Mouse (Mus musculus) forebrain, postnatal 0 days (tissue): ENCODE results near the gene Cdhr4. TPM values are rescaled to one million over a fixed set of nuclear protein-coding genes. Genes with fewer than 3 reads are reported as not detected.
"Not testable (repeated sequence)": the region's sequence is repeated elsewhere in the genome, so short reads cannot be mapped to it uniquely, and the experiment has no call there.

ENCODE experiments used
- ATAC-seq: fragments of 200-750 bp; cut with Nextera tagmentation; 2 replicates; pipeline ENCODE4 v1.8.0; 2017; ENCODE audit warnings: mild to moderate bottlenecking, moderate library complexity
- DNase-seq: peaks from one replicate; pipeline ENCODE4 v3.0.0-alpha.2; 2015
- H3K27ac ChIP-seq: fragments of 300-500 bp; sonication (generic); 2 replicates; pipeline ENCODE4 v1.5.1; 2014; ENCODE audit warnings: low read depth, mild to moderate bottlenecking, antibody characterized with exemption, low read length, moderate library complexity, mixed read lengths
- H3K27me3 ChIP-seq: fragments of 300-500 bp; sonication (generic); 2 replicates; pipeline ENCODE4 v1.6.1; 2014; ENCODE audit warnings: mild to moderate bottlenecking, low read length, mixed read lengths; ENCODE audit not compliant: insufficient read depth
- H3K36me3 ChIP-seq: fragments of 300-500 bp; sonication (generic); 2 replicates; pipeline ENCODE4 v1.6.1; 2014; ENCODE audit warnings: mild to moderate bottlenecking, moderate library complexity; ENCODE audit not compliant: insufficient read depth
- H3K4me1 ChIP-seq: fragments of 300-500 bp; sonication (generic); 2 replicates; pipeline ENCODE4 v1.6.1; 2014; ENCODE audit warnings: antibody characterized with exemption; ENCODE audit not compliant: insufficient read depth
- H3K4me2 ChIP-seq: fragments of 300-500 bp; sonication (generic); 2 replicates; pipeline ENCODE4 v1.6.1; 2014; ENCODE audit warnings: low read depth, mild to moderate bottlenecking, moderate library complexity
- H3K4me3 ChIP-seq: fragments of 300-500 bp; sonication (generic); 2 replicates; pipeline ENCODE4 v1.5.1; 2014; ENCODE audit warnings: low read depth, low read length, mixed read lengths
- H3K9ac ChIP-seq: fragments of 300-500 bp; sonication (generic); 2 replicates; pipeline ENCODE4 v1.6.1; 2014; ENCODE audit warnings: mild to moderate bottlenecking
- H3K9me3 ChIP-seq: fragments of 300-500 bp; sonication (generic); 2 replicates; pipeline ENCODE4 v1.6.1; 2016; ENCODE audit warnings: low read length
- CTCF ChIP-seq: sonication (generic); IDR thresholded peaks from 2 replicates; pipeline ENCODE4 v1.5.1; 2016; ENCODE audit warnings: antibody characterized with exemption, control low read depth, low read depth
- WGBS: fragments of 180-500 bp; shearing (Covaris S2); extraction: QIAGEN DNeasy Blood & Tissue Kit; methylation state at CpG from one replicate; pipeline ENCODE4 v1.1.7; 2014; 5-methylcytosine and 5-hydroxymethylcytosine counted together
- polyA plus RNA-seq: library from polyadenylated mRNA; unstranded; fragments of >200 nt; fragmentation: Nextera tagmentation; extraction: Ambion mirVana; gene quantifications from 2 replicates; pipeline ENCODE4 v1.2.1, GENCODE M21; 2015
- total RNA-seq: library from RNA; depleted of rRNA; stranded (reverse); fragments of >200 nt; gene quantifications from 2 replicates; pipeline ENCODE4 v1.2.3, GENCODE M21; 2014

The Cdhr4 gene
- total and polyA plus RNA-seq, 2 experiments from 2014 or later = 0.38 to 4.4 TPM

DNA sequence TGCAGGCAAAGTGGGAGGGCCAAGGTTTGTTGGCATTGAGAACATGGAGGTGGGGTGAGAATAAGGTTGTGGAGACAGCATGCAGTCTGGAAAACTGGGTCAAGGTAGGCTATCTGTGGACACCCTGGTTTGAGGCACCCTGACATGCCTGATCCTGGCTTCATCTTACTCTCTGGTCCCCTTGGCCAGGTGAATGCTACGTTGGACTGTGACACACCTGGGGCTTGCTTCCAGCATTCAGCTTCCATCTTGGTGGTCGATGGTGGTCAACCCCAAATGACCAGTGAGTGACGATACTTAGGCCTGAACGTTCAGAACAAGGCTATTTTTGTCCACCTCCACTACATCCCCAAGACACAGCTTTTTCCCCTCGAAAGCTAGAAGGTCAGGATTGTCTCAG is 3.8 kb downstream of the Cdhr4 start, which contains the start of gene Gm20662:
TSS of gene Gm20662 (plus strand) at position 301 of the 400 bp plus-strand sequence.
- Histone ChIP-seq H3K4me2 (no peak within 1 kb of the TSS), H3K27ac (no peak within 1 kb of the TSS), H3K9me3 (no peaks in the 10 kb centered on the region), H3K9ac (no peak within 1 kb of the TSS), H3K36me3 (no peaks in the 10 kb centered on the region), H3K4me3 (no peak within 1 kb of the TSS), H3K4me1 (no peaks in the 10 kb centered on the region), H3K27me3 (no peaks in the 10 kb centered on the region)
- no peak for DNase-seq
- ATAC-seq = no peak
- WGBS = 92% methylated on average over 5 of the region's 5 CpGs
- TF ChIP-seq CTCF = no peak

GRCm38 (mm10) chr9:108001922-108002770 is 9.8 kb downstream of the Cdhr4 start, which contains the start of gene Ip6k1:
Gene Ip6k1 (plus strand): TSS chr9:108002501.
- no peak for TF ChIP-seq CTCF
- Histone ChIP-seq H3K4me3 (peak within 1 kb of the TSS; percentile 100), H3K9me3 (no peaks in the 10 kb centered on the region), H3K36me3 (no peaks in the 10 kb centered on the region), H3K9ac (peak within 1 kb of the TSS; percentile 100), H3K27me3 (no peaks in the 10 kb centered on the region), H3K27ac (peak within 1 kb of the TSS; percentile 99), H3K4me1 (peaks cover 18% of the 10 kb centered on the region), H3K4me2 (peak within 1 kb of the TSS; percentile 85)
- peak; percentile 100 for DNase-seq
- under 1% methylated on average over 51 of the region's 51 CpGs for WGBS
- ATAC-seq = peak; percentile 100

DNA sequence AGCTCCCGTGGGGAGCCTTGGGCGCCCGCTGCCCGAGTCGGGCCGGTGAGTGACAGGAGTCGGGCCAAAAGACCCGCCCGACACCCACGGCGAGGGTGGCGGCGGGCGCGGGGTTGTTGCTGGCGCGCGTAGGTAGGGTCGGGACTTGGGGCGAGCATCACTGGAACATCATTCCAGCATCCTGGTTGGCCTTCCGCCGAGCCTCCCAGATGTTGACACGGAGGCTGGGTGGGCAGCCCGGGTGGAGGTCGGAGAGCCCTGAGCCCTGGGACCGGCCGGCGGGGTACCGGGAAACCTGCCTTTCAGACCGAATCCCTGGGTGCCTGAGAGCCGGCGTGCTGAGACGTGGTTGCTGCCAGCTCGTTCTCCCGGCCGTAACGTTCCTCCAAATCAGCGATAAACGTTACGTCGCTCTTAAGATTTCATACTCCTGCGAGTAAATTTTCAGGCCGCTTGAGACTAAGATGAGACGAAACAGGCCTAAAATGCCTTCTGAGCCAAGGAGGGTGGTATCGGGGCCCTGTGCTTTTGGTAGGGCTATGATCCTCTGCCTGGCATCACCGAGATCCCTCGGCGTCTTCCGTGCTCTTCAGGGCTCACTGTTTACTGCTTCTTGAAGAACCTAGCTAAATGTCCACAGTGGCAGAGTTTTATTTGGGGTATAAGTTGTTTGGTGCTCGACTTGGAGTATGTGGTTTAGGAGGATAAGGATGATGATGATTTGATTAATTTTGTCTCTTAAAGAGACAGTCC is 10.7 kb downstream of the Cdhr4 start:
- H3K4me3 ChIP-seq = peak overlapping the region; percentile 100
- peak overlapping the region; percentile 76 for H3K4me2 ChIP-seq
- no peaks in the 10 kb centered on the region for H3K27me3 ChIP-seq
- peak overlapping the region; percentile 99 for H3K27ac ChIP-seq
- no peaks in the 10 kb centered on the region for H3K9me3 ChIP-seq
- peak overlapping the region; percentile 100 for H3K9ac ChIP-seq
- DNase-seq (peak; percentile 64), ATAC-seq (peak; percentile 32)
- WGBS = under 1% methylated on average over 50 of the region's 50 CpGs
- no peak for TF ChIP-seq CTCF
- peaks cover 18% of the 10 kb centered on the region for H3K4me1 ChIP-seq
- H3K36me3 ChIP-seq = no peaks in the 10 kb centered on the region

- H3K36me3 ChIP-seq = no peaks in the 10 kb centered on the region
- ATAC-seq (no peak), DNase-seq (no peak)
- no peaks in the 10 kb centered on the region for H3K27me3 ChIP-seq
- no peaks in the 10 kb centered on the region for H3K9me3 ChIP-seq
- TF ChIP-seq CTCF = no peak
- peak overlapping the region; percentile 100 for H3K9ac ChIP-seq
- H3K4me3 ChIP-seq = peak overlapping the region; percentile 100
- 8% methylated on average over 8 of the region's 8 CpGs for WGBS
- H3K4me2 ChIP-seq = peak overlapping the region; percentile 76
- H3K27ac ChIP-seq = peak overlapping the region; percentile 99
- H3K4me1 ChIP-seq = peaks cover 18% of the 10 kb centered on the region
Measured at GRCm38 (mm10) chr9:108003531-108003890, 11.2 kb downstream of the Cdhr4 start.

DNA sequence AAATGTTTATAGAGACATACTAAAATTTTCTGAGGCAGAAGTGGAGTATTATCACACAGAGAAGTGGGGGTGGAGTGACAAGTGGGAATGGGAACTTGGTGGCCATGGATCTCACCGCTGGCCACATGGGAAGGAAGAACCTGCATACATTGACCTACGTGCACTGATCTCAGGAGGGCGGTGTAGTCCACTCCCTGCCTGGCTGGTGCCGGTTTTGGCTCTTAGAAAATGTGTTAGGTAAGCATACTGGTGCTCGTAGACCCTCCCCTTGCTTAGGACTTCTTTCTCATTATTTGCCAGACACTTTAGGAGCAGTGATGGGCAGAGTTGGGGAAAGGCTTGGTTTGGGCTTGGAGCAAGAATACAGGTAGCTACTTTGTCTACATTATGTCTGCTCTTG is 15.7 kb downstream of the Cdhr4 start:
- no peaks in the 10 kb centered on the region for H3K27me3 ChIP-seq
- no peak for DNase-seq
- no peak overlapping the region for H3K4me2 ChIP-seq
- H3K9ac ChIP-seq = no peak overlapping the region
- H3K9me3 ChIP-seq = no peaks in the 10 kb centered on the region
- TF ChIP-seq CTCF = no peak
- no peaks in the 10 kb centered on the region for H3K36me3 ChIP-seq
- ATAC-seq = no peak
- 89% methylated on average over 5 of the region's 5 CpGs for WGBS
- no peak overlapping the region for H3K27ac ChIP-seq
- peaks cover 15% of the 10 kb centered on the region for H3K4me1 ChIP-seq
- H3K4me3 ChIP-seq = no peak overlapping the region

DNA sequence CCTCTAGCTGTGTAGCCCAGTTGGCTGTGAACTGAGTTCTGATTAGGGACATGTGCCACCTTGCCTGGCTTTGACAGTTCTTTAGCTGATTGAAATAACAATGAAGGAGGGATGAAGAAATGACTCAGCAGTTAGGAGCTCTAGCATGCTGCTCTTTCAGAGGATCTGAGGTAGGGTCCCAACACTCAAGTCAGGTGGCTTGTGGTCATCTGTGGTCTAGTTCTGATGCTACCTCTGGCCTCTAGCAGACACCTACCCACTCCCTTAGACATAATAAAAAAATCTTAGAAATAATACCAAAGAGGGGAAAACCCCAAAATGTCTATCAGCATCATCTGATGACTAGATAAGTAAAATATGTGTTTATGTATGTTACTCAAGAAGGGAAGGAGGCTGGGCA is 18.1 kb downstream of the Cdhr4 start:
- Histone ChIP-seq H3K27ac (no peak overlapping the region), H3K4me3 (no peak overlapping the region), H3K4me2 (no peak overlapping the region), H3K9ac (no peak overlapping the region), H3K9me3 (no peaks in the 10 kb centered on the region), H3K27me3 (no peaks in the 10 kb centered on the region), H3K4me1 (0 out of 2 replicates have a peak, but pooled peaks cover 1% of the 10 kb centered on the region), H3K36me3 (0 out of 2 replicates have a peak, but pooled peaks cover 1% of the 10 kb centered on the region)
- ATAC-seq (no peak), DNase-seq (no peak)
- TF ChIP-seq CTCF = no peak

DNA sequence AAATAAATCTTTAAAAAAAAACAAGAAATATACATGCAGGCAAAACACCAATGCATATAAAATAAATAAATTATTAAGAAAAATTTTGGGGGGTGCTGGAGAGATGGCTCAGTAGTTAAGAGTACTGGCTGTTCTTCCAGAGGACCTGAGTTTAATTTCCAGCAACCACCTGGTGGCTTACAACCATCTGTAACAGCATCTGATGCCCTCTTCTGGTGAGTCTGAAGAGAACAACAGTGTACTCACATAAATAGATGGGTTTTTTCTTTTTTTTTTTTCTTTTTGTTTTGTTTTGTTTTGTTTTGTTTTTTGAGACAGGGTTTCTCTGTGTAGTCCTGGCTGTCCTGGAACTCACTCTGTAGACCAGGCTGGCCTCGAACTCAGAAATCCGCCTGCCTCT is 21.3 kb downstream of the Cdhr4 start:
- not testable (repeated sequence) for H3K4me2 ChIP-seq, ATAC-seq, H3K27ac ChIP-seq, DNase-seq, H3K9ac ChIP-seq, H3K36me3 ChIP-seq, H3K4me1 ChIP-seq, H3K9me3 ChIP-seq, H3K27me3 ChIP-seq, H3K4me3 ChIP-seq
- TF ChIP-seq CTCF = peak; percentile 26; the same call in 1 of the 2 replicates
- 94% methylated on average over 2 of the region's 2 CpGs for WGBS
